Mouse (Mus musculus) c-Kit-positive CD71-positive TER-119-negative erythroid progenitor cells, embryonic 14.5 days (primary cell): ENCODE results near the gene Tmem212.

Source experiments
- DNase-seq: peaks from one replicate; pipeline ENCODE4 v3.0.0-alpha.2; 2013; ENCODE audit warnings: low read depth

Gene Tmem212

GRCm38 (mm10) chr3:27899012-27899726 lies 3.0 kb upstream of the Tmem212 start:
- no peak for DNase-seq

- DNase-seq = no peak
Observed at GRCm38 (mm10) chr3:27898178-27898577, 2.0 kb upstream of the Tmem212 start.

GRCm38 (mm10) chr3:27886578-27886977 lies 9.6 kb downstream of the Tmem212 start:
- no peak for DNase-seq

- no peak for DNase-seq
Observed at GRCm38 (mm10) chr3:27885585-27885984, 10.6 kb downstream of the Tmem212 start.

- DNase-seq = no peak
Observed at GRCm38 (mm10) chr3:27881897-27882835, 14.0 kb downstream of the Tmem212 start.

- no peak for DNase-seq
Observed at GRCm38 (mm10) chr3:27878854-27879610, 17.1 kb downstream of the Tmem212 start.

GRCm38 (mm10) chr3:27873268-27874073 lies 22.7 kb downstream of the Tmem212 start:
- DNase-seq = no peak

- no peak for DNase-seq
Observed at GRCm38 (mm10) chr3:27872429-27872828, 23.7 kb downstream of the Tmem212 start.

- no peak for DNase-seq
Observed at GRCm38 (mm10) chr3:27871891-27872290, 24.3 kb downstream of the Tmem212 start.

- DNase-seq = no peak
Observed at GRCm38 (mm10) chr3:27871371-27871770, 24.8 kb downstream of the Tmem212 start.

GRCm38 (mm10) chr3:27868681-27869080 lies 27.5 kb downstream of the Tmem212 start:
- no peak for DNase-seq

- no peak for DNase-seq
Observed at GRCm38 (mm10) chr3:27867731-27868130, 28.4 kb downstream of the Tmem212 start.

- DNase-seq = no peak
Observed at GRCm38 (mm10) chr3:27862821-27863740, 33.1 kb downstream of the Tmem212 start.

- no peak for DNase-seq
Observed at GRCm38 (mm10) chr3:27861601-27862000, 34.6 kb downstream of the Tmem212 start.

GRCm38 (mm10) chr3:27861086-27861485 lies 35.1 kb downstream of the Tmem212 start:
- no peak for DNase-seq

- no peak for DNase-seq
Observed at GRCm38 (mm10) chr3:27859161-27859561, 37.0 kb downstream of the Tmem212 start.

- DNase-seq = no peak
Observed at GRCm38 (mm10) chr3:27858441-27859115, 37.6 kb downstream of the Tmem212 start.

GRCm38 (mm10) chr3:27856288-27856687 lies 39.9 kb downstream of the Tmem212 start:
- no peak for DNase-seq

GRCm38 (mm10) chr3:27854431-27855180 lies 41.6 kb downstream of the Tmem212 start:
- DNase-seq = no peak
